Mouse (Mus musculus) brain, embryonic 14.5 days (tissue): Measurements from ENCODE around the gene Pou3f1.

ENCODE experiments used
- CTCF ChIP-seq: fragments of 200-500 bp; IDR thresholded peaks from 2 replicates; pipeline ENCODE4 v1.5.1; 2012; ENCODE audit warnings: inconsistent platforms, mild to moderate bottlenecking, moderate library complexity, borderline replicate concordance; ENCODE audit not compliant: insufficient read depth, insufficient read length; ENCODE audit errors: extremely low read depth
- POLR2A ChIP-seq: fragments of 200-500 bp; IDR thresholded peaks from 2 replicates; pipeline ENCODE4 v1.6.1; 2012; ENCODE audit warnings: mild to moderate bottlenecking, inconsistent platforms, borderline replicate concordance; ENCODE audit not compliant: poor library complexity, insufficient read depth, insufficient read length, severe bottlenecking; ENCODE audit errors: extremely low read depth

- TF ChIP-seq CTCF (no peak), POLR2A (no peak)
Observed at GRCm38 (mm10) chr4:124694572-124694971, 38.0 kb downstream of the Pou3f1 start.
